Mouse (Mus musculus) kidney, adult 18-20 months (tissue): ENCODE measurements at regions not wholly inside any gene's neighbourhood (a gene's known extent, or its start where the extent isn't known, plus 50 kb on each side); places are given as distances from the start of the nearest gene placed in this dataset.

Experiments
- DNase-seq: peaks from one replicate; pipeline ENCODE4 v3.0.0; 2021

DNA sequence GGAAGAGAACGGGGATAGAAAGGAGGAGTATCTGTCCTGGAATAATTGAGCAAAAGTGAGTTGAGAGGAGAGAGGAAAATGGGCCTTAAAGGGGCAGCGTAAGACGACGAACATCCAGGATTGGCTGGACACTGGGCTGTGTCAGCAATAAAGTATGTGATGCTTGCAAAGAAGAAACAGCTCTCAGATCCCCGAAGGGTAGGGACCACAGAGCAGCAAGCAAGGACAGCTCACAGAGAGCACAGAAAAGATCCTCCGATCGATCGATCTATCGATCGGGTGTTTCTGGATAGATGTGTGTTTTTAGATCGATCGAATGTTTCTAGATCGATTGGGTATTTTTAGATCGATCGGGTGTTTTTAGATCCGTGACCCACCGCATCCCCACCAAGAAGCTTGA lies 50.3 kb upstream of the Cnih3 start:
- DNase-seq = no peak
